Mouse (Mus musculus) lung, postnatal 0 days (tissue): ENCODE results near the gene Cox4i1.

ENCODE experiments used
- CTCF ChIP-seq: IDR thresholded peaks from 2 replicates; pipeline ENCODE4 v1.5.1; 2016; ENCODE audit warnings: antibody characterized with exemption, mild to moderate bottlenecking
- EP300 ChIP-seq: IDR thresholded peaks from 2 replicates; pipeline ENCODE4 v1.6.1; 2016; ENCODE audit warnings: antibody characterized with exemption, mild to moderate bottlenecking, control low read depth

GRCm38 (mm10) chr8:120679629-120680387 lies 11.8 kb downstream of the Cox4i1 start:
- TF ChIP-seq EP300 (no peak), CTCF (no peak)
